Mouse (Mus musculus) testis, adult 2 months (tissue): Measurements from ENCODE around the gene Kcnh4.

Experiments used
- CTCF ChIP-seq: fragments of 200-500 bp; IDR thresholded peaks from 2 replicates; pipeline ENCODE4 v1.5.1; 2012; ENCODE audit warnings: low read depth, mild to moderate bottlenecking, inconsistent platforms, low read length, moderate library complexity; ENCODE audit not compliant: control insufficient read depth, insufficient read depth, insufficient replicate concordance
- POLR2A ChIP-seq: fragments of 200-500 bp; IDR thresholded peaks from 2 replicates; pipeline ENCODE4 v1.6.1; 2012; ENCODE audit warnings: low read depth, mild to moderate bottlenecking, inconsistent platforms, low read length, moderate library complexity; ENCODE audit not compliant: control insufficient read depth

DNA sequence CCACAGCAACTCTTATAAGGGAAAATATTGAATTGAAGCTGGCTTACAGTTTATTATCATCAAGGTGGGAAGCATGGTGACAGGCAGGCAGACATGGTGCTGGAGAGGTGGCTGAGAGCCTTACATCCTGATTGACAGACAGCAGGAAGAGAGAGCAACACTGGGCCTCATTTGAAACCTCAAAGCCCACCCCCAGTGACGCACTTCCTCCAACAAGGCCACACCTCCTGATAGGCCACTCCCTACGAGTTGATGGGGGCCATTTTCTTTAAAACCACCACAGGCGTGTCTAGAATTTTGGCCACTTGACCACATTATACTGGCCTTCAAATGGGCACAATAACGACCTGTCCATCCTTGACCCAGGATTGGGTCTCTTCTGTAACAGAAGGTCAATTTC lies 14.5 kb upstream of the Kcnh4 start:
- TF ChIP-seq POLR2A (no peak), CTCF (no peak)
